Mouse (Mus musculus) lung, postnatal 0 days (tissue): ENCODE results near the gene Gm10382. TPM values are rescaled to one million over a fixed set of nuclear protein-coding genes. Genes with fewer than 3 reads are reported as not detected.
"Not testable (repeated sequence)": the region's sequence is repeated elsewhere in the genome, so short reads cannot be mapped to it uniquely, and the experiment has no call there.

ENCODE experiments used
- ATAC-seq: fragments of 200-750 bp; cut with Nextera tagmentation; 2 replicates; pipeline ENCODE4 v1.8.0; 2017; ENCODE audit warnings: moderate library complexity
- DNase-seq: peaks from one replicate; pipeline ENCODE4 v3.0.0-alpha.2; 2016; ENCODE audit warnings: low spot score
- H3K27ac ChIP-seq: fragments of 300-500 bp; sonication (generic); 2 replicates; pipeline ENCODE4 v1.5.1; 2014; ENCODE audit warnings: antibody characterized with exemption, mild to moderate bottlenecking, low read length, mixed read lengths
- H3K27me3 ChIP-seq: fragments of 300-500 bp; sonication (generic); replicated peaks from 2 replicates; pipeline ENCODE4 v1.6.1; 2014; ENCODE audit warnings: low read length, mixed read lengths; ENCODE audit not compliant: insufficient read depth
- H3K36me3 ChIP-seq: fragments of 300-500 bp; sonication (generic); 2 replicates; pipeline ENCODE4 v1.6.1; 2014; ENCODE audit warnings: low read length, mixed read lengths; ENCODE audit not compliant: insufficient read depth
- H3K4me1 ChIP-seq: fragments of 300-500 bp; sonication (generic); 2 replicates; pipeline ENCODE4 v1.6.1; 2014; ENCODE audit warnings: antibody characterized with exemption, low read depth, low read length, mixed read lengths; ENCODE audit not compliant: insufficient read depth
- H3K4me2 ChIP-seq: fragments of 300-500 bp; sonication (generic); replicated peaks from 2 replicates; pipeline ENCODE4 v1.6.1; 2014; ENCODE audit warnings: low read depth, mild to moderate bottlenecking, low read length, moderate library complexity, mixed read lengths
- H3K4me3 ChIP-seq: fragments of 300-500 bp; sonication (generic); 2 replicates; pipeline ENCODE4 v1.5.1; 2014; ENCODE audit warnings: low read depth, low read length
- H3K9ac ChIP-seq: fragments of 300-500 bp; sonication (generic); replicated peaks from 2 replicates; pipeline ENCODE4 v1.6.1; 2014; ENCODE audit warnings: low read depth, mild to moderate bottlenecking
- H3K9me3 ChIP-seq: fragments of 300-500 bp; sonication (generic); 2 replicates; pipeline ENCODE4 v1.6.1; 2016; ENCODE audit warnings: low read length, mixed read lengths
- CTCF ChIP-seq: IDR thresholded peaks from 2 replicates; pipeline ENCODE4 v1.5.1; 2016; ENCODE audit warnings: antibody characterized with exemption, mild to moderate bottlenecking
- EP300 ChIP-seq: IDR thresholded peaks from 2 replicates; pipeline ENCODE4 v1.6.1; 2016; ENCODE audit warnings: antibody characterized with exemption, mild to moderate bottlenecking, control low read depth
- WGBS: fragments of 180-500 bp; shearing (Covaris S2); extraction: QIAGEN DNeasy Blood & Tissue Kit; methylation state at CpG from one replicate; pipeline ENCODE4 v1.1.7; 2014; 5-methylcytosine and 5-hydroxymethylcytosine counted together
- polyA plus RNA-seq: library from polyadenylated mRNA; unstranded; fragments of >200 nt; fragmentation: Nextera tagmentation; extraction: Ambion mirVana; gene quantifications from 2 replicates; pipeline ENCODE4 v1.2.1, GENCODE M21; 2015

Gene Gm10382
- polyA plus RNA-seq, 1 experiment from 2014 or later, result 0.63 TPM

GRCm38 (mm10) chr5:125418636-125419035 is 29.5 kb downstream of the Gm10382 start:
- TF ChIP-seq CTCF (no peak), EP300 (no peak)
- ATAC-seq (no peak), DNase-seq (no peak)
- no peaks in the 10 kb centered on the region for H3K27me3 ChIP-seq
- no peak overlapping the region for H3K9ac ChIP-seq
- no peak overlapping the region for H3K27ac ChIP-seq
- no peaks in the 10 kb centered on the region for H3K9me3 ChIP-seq
- whole genome bisulfite sequencing, result 94% methylated on average over 12 of the region's 12 CpGs
- H3K4me3 ChIP-seq, result no peak overlapping the region
- H3K4me1 ChIP-seq, result no peaks in the 10 kb centered on the region
- H3K4me2 ChIP-seq, result no peak overlapping the region
- H3K36me3 ChIP-seq, result peaks cover 56% of the 10 kb centered on the region

GRCm38 (mm10) chr5:125419124-125419523 is 30.0 kb downstream of the Gm10382 start:
- 72% methylated on average over 11 of the region's 11 CpGs for WGBS
- Histone ChIP-seq H3K27ac (no peak overlapping the region), H3K4me3 (no peak overlapping the region), H3K27me3 (no peaks in the 10 kb centered on the region), H3K4me1 (no peaks in the 10 kb centered on the region), H3K9me3 (no peaks in the 10 kb centered on the region), H3K36me3 (peaks cover 58% of the 10 kb centered on the region), H3K4me2 (no peak overlapping the region), H3K9ac (no peak overlapping the region)
- TF ChIP-seq EP300 (no peak), CTCF (no peak)
- ATAC-seq (no peak), DNase-seq (no peak)

GRCm38 (mm10) chr5:125425698-125426276 is 36.7 kb downstream of the Gm10382 start:
- no peak overlapping the region for H3K4me3 ChIP-seq
- DNase-seq (no peak), ATAC-seq (no peak)
- H3K27ac ChIP-seq, result no peak overlapping the region
- peaks cover 62% of the 10 kb centered on the region for H3K36me3 ChIP-seq
- no peaks in the 10 kb centered on the region for H3K27me3 ChIP-seq
- no peaks in the 10 kb centered on the region for H3K4me1 ChIP-seq
- H3K9me3 ChIP-seq, result no peaks in the 10 kb centered on the region
- TF ChIP-seq CTCF (no peak), EP300 (no peak)
- no peak overlapping the region for H3K9ac ChIP-seq
- H3K4me2 ChIP-seq, result no peak overlapping the region
- WGBS, result 96% methylated on average over 10 of the region's 10 CpGs

GRCm38 (mm10) chr5:125426343-125426742 is 37.2 kb downstream of the Gm10382 start:
- Histone ChIP-seq H3K9ac (no peak overlapping the region), H3K27me3 (no peaks in the 10 kb centered on the region), H3K4me2 (no peak overlapping the region), H3K4me1 (no peaks in the 10 kb centered on the region), H3K27ac (no peak overlapping the region), H3K4me3 (no peak overlapping the region), H3K36me3 (peaks cover 62% of the 10 kb centered on the region), H3K9me3 (no peaks in the 10 kb centered on the region)
- no peak for DNase-seq
- TF ChIP-seq EP300, result no peak
- TF ChIP-seq CTCF, result no peak
- ATAC-seq, result no peak
- 92% methylated on average over 10 of the region's 10 CpGs for WGBS

DNA sequence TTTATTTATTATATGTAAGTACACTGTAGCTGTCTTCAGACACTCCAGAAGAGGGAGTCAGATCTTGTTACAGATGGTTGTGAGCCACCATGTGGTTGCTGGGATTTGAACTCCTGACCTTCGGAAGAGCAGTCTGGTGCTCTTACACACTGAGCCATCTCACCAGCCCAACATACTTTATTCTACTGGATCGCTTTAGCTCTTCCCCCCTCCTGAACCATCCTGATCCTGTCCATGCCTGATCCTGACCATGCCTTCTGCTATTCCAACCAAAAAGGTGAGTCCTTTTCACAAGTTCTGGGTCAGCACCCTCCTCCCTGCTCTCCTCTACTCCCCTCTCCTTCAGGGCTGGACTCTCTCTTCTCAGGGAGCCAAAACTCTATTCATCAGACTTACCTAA is 43.2 kb downstream of the Gm10382 start:
- not testable (repeated sequence) for H3K27ac ChIP-seq, H3K9ac ChIP-seq, ATAC-seq, DNase-seq, H3K4me3 ChIP-seq, H3K4me1 ChIP-seq, H3K27me3 ChIP-seq, H3K4me2 ChIP-seq, H3K36me3 ChIP-seq, H3K9me3 ChIP-seq
- WGBS, result 93% methylated on average over 2 of the region's 2 CpGs

DNA sequence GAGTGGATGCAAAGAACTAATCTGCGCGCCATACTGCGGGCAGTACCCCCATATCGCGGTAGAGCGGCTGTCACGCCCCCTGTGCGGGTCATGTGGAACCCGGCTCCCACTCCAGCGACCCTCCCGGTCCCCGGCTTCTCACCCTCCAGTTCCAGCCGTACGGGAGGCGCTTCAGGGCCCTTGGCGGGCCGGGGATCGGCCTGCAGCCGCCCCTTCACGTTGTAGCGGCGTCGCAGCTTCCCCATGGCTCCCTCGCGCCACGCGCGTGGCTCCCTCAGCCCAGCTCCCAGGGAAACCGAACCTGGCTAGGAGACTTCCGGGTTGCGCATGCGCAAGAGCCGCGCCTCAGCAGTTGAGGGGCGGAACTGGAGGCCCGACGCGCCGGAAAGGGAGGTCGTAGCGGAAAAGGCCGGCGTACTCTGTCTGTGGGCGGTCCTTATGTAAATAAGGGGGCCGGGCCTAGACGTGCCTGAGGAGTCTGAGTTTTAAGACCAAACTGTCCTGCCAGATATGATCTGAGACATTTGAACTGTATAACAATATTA is 44.7 kb downstream of the Gm10382 start, which contains the start of gene Dhx37:
Gene Dhx37 (minus strand): TSS at position 329 of the 545 bp plus-strand sequence.
- under 1% methylated on average over 46 of the region's 46 CpGs for WGBS
- no peaks in the 10 kb centered on the region for H3K9me3 ChIP-seq

More for the DNA sequence above, 44.7 kb downstream of the Gm10382 start, which contains the start of gene Dhx37:
- Histone ChIP-seq H3K9ac (peak within 1 kb of the TSS; percentile 78), H3K4me1 (peaks cover 9% of the 10 kb centered on the region; the same call in 1 of the 2 replicates), H3K4me2 (peak within 1 kb of the TSS; percentile 99), H3K4me3 (peak within 1 kb of the TSS; percentile 69), H3K36me3 (no peaks in the 10 kb centered on the region; the same call in none of the 2 replicates), H3K27me3 (no peaks in the 10 kb centered on the region), H3K27ac (peak within 1 kb of the TSS; percentile 51; the same call in 1 of the 2 replicates)
- peak; percentile 98 for ATAC-seq
- peak; percentile 99 for DNase-seq
- TF ChIP-seq EP300 (no peak), CTCF (no peak)
